Mouse (Mus musculus) liver, adult (tissue): ENCODE measurements around the gene Fntb.

Experiments
- GATA4 ChIP-seq: IDR thresholded peaks from 2 replicates; pipeline ENCODE4 v1.6.1; 2014; ENCODE audit warnings: mild to moderate bottlenecking, low read length; ENCODE audit not compliant: insufficient replicate concordance

Gene Fntb

GRCm38 (mm10) chr12:76889404-76890184, 124.2 kb downstream of the Fntb start:
- TF ChIP-seq GATA4: no peak

GRCm38 (mm10) chr12:76891160-76891559, 125.8 kb downstream of the Fntb start:
- no peak for TF ChIP-seq GATA4

- no peak for TF ChIP-seq GATA4
Measured at GRCm38 (mm10) chr12:76892910-76893695, 127.7 kb downstream of the Fntb start.

- TF ChIP-seq GATA4: no peak
Measured at GRCm38 (mm10) chr12:76894792-76895559, 129.6 kb downstream of the Fntb start.

GRCm38 (mm10) chr12:76895777-76896176, 130.4 kb downstream of the Fntb start:
- no peak for TF ChIP-seq GATA4

GRCm38 (mm10) chr12:76896566-76896965, 131.2 kb downstream of the Fntb start:
- TF ChIP-seq GATA4: no peak

- no peak for TF ChIP-seq GATA4
Measured at GRCm38 (mm10) chr12:76897006-76897405, 131.6 kb downstream of the Fntb start.

- TF ChIP-seq GATA4: no peak
Measured at GRCm38 (mm10) chr12:76898141-76898540, 132.8 kb downstream of the Fntb start.

GRCm38 (mm10) chr12:76899261-76899975, 134.0 kb downstream of the Fntb start:
- TF ChIP-seq GATA4: no peak

GRCm38 (mm10) chr12:76901508-76902294, 136.3 kb downstream of the Fntb start:
- no peak for TF ChIP-seq GATA4

GRCm38 (mm10) chr12:76906278-76906677, 140.9 kb downstream of the Fntb start:
- no peak for TF ChIP-seq GATA4

- no peak for TF ChIP-seq GATA4
Measured at GRCm38 (mm10) chr12:76909218-76909617, 143.8 kb downstream of the Fntb start.

- no peak for TF ChIP-seq GATA4
Measured at GRCm38 (mm10) chr12:76910258-76910940, 145.0 kb downstream of the Fntb start.
